Mouse (Mus musculus): ENCODE measurements around the gene Pitpnc1. TPM values are rescaled to one million over a fixed set of nuclear protein-coding genes. Genes with fewer than 3 reads are reported as not detected.
A peak's percentile ranks its signal among the peaks of the same experiment; 100 is the strongest.

Gene Pitpnc1
- total RNA-seq, 1 experiment from 2014 or later = 42.8 TPM

DNA sequence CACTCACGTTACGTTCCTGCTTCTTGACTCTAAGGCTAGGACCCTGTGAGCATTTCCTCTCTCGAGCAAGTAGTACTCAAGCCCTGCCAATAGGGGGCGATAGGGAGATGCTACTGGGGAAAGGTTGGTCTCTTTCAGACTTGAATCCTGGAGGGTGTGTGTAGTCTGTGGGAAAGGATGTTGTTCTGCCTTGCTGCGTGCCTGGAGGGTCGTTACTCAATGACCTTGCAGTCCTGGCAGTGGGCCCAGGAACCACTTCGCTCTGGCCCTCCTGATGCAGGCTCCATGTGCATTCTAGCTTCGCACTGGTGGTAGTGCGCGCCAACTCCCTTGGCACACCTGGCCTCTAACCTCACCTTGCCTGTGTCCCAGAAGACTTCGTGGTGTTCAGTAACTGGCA, 215.3 kb downstream of the Pitpnc1 start:
- ATAC-seq (replicated peaks; ENCODE audit: low read depth, poor library complexity, severe bottlenecking) = 0 out of 2 replicates have a peak, but pooled peaks have one; percentile 22

GRCm38 (mm10) chr11:107254181-107254580, 216.3 kb downstream of the Pitpnc1 start:
- no peak for ATAC-seq (replicated peaks; ENCODE audit: low read depth, poor library complexity, severe bottlenecking)

DNA sequence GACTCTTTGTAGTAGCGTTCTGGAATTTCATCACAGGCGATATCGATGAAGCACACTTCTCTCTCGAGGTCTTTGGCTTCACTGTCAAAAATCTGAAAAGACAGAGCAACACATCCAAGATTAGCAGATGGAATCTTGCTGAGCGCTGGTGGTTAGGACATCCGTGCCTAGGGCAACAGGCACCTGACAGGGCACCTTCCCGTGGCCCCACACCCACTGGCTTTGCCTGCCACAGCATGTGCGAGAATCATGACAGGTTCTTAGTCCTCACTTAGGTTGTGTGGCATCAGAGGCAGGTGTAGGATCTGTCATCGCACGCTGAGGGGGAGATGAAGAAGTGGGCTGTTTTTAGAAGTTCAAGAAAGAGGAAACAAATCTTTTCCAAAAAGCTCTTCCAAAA, 218.5 kb downstream of the Pitpnc1 start:
- no peak for ATAC-seq (replicated peaks; ENCODE audit: low read depth, poor library complexity, severe bottlenecking)

DNA sequence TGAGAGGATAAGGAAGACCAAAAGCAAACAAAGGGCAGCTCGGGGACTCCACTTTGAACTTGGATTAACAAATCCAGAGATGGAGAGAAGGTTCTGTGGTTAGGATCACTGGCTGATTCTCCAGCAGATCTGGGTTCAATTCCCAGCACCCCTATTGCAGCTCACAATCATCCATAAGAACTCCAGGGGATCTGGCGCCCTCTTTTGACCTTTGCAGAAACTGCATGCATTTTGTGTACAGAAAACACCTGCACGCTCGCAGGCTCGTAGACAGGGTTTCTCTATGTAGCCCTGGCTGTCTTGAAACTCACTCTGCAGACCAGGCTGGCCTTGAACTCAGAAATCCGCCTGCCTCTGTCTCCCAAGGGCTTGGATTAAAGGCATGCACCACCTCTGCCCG, 219.0 kb downstream of the Pitpnc1 start:
- ATAC-seq (replicated peaks; ENCODE audit: low read depth, poor library complexity, severe bottlenecking) = no peak

DNA sequence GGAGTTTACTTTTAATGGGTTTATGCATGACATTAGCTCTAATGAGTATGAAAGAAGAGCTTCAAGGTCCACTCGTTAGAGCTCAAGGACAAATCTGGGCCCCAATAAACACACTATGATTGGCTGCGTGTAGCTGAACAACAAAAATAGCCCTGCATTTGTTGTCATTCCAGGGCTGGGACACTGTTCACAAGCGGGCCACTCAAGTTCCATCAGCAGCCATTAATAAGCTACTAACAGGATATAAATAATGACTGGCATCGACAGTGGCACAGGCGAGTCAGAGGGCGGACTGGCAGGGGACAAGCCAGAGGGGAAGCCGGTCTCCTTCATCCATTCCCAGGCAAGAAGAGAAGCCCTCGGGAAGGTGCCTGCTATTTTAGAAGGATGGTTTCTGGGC, 219.6 kb downstream of the Pitpnc1 start:
- ATAC-seq (replicated peaks; ENCODE audit: low read depth, poor library complexity, severe bottlenecking) = no peak

DNA sequence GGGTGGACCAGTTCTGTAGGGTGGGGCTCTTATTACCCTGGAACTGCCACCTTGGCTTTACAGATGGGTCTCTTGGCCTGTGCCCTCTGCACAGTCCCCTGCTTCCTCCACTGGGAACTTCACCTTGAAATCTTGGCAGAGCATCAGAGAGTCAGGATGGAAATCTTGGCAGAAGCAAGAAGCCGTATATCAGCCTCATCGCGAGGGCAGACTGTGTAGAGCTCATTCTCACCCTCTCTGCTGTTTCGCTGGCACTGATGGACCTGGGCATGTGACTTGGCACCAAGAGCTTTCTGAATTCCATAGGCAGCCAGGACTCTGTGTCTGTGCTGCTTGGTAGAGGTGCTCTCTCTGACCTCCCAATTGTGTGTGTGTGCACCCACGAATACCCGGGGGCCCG, 221.7 kb downstream of the Pitpnc1 start:
- no peak for ATAC-seq (replicated peaks; ENCODE audit: low read depth, poor library complexity, severe bottlenecking)

DNA sequence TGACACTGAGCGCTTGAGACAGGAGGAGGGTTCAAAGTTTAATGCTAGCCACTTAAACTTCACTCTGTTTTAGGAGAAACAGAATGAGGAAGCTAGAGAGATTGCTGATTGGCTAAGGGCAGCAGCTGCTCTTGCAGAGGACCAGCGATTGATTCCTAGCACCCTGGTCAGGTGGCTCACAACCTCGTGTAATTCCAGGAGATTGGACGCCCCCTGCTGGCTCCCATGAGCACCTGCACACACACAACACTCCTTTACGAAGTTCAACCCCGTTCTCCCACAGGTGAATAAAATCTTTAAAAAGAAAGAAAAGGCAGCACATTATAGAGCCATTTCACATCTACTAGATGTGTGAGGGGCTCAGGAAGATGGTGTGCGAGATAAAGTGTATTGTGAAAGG, 224.8 kb downstream of the Pitpnc1 start:
- ATAC-seq (replicated peaks; ENCODE audit: low read depth, poor library complexity, severe bottlenecking) = no peak

DNA sequence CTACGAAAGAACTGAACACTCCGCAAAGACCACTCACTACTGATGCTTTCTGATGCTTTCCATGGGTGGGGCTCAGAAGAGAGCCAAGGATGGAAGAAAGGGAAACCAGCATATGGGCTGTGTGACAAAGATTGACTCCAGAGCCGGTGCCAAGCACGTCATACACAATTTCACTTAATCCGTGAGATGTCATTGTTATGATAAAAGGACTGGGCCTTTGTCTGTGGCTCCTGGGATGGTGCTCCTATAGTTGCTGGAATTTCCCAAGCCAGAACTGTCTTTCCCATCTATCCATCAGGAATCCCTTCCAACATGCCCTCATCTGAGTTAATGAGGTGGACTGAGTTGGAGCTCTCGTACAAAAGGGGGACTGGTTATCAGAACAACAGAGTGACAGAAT, 227.4 kb downstream of the Pitpnc1 start:
- ATAC-seq (replicated peaks; ENCODE audit: low read depth, poor library complexity, severe bottlenecking) = no peak

GRCm38 (mm10) chr11:107241678-107242077, 228.8 kb downstream of the Pitpnc1 start:
- no peak for ATAC-seq (replicated peaks; ENCODE audit: low read depth, poor library complexity, severe bottlenecking)

DNA sequence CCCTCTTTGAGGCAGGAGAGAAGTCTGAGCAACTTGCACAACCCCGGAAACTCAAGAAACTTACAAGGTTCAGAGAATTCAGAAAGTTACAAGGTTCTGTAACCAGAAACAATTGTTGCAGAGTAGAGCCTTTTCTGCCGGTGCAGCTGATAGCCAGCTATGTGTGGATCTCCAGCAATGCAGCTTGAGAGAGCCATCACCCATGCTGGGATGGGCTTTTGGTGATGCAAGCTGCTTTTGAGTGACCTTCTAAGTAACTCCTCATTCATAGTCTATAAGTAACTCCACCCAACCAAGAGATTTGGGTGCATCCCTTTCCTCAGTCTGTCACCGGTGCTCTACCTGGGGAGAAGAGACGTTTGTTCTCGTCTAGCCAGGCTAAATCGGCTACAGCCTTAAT, 232.0 kb downstream of the Pitpnc1 start:
- no peak for ATAC-seq (replicated peaks; ENCODE audit: low read depth, poor library complexity, severe bottlenecking)

DNA sequence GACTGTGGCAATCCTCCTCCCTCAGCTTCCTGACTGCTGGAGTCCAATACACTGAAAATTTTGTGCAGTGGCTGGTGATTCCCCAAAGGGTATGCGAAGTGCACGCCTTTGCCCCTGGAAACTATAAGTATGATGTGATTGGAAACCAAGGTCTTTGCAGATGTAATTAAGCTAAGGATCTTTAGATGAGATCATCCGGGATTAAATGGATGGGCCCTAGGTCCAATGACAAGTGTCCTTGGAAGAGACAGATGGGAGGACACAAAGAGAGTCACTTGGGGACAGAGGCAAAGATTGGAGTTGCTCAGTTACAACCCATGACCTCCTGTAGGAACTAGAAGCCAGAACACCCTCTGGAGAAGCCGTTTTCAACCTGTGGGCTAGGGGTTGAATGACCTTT, 233.0 kb downstream of the Pitpnc1 start:
- ATAC-seq (replicated peaks; ENCODE audit: low read depth, poor library complexity, severe bottlenecking) = no peak

- no peak for ATAC-seq (replicated peaks; ENCODE audit: low read depth, poor library complexity, severe bottlenecking)
Observed at GRCm38 (mm10) chr11:107233252-107233890, 237.1 kb downstream of the Pitpnc1 start.

DNA sequence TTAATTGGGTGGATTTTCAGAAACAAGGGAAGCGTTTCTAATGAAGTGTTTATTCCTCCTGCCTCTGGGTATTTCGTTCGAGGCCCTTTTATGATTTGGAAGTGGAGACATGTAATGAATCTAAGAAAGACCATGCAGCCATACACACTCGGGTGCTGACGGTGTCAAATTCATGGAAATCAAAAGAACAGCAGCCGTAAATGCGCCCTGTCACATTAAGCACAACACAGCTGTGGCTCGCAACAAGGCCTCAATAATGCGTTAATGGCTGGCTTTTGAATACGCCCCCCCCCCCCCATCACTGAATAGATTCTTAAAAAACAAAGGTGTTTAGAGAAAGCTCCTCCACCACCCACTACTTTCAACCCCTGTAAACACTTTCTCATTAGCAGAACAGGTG, 240.4 kb downstream of the Pitpnc1 start:
- ATAC-seq (replicated peaks; ENCODE audit: low read depth, poor library complexity, severe bottlenecking) = no peak

DNA sequence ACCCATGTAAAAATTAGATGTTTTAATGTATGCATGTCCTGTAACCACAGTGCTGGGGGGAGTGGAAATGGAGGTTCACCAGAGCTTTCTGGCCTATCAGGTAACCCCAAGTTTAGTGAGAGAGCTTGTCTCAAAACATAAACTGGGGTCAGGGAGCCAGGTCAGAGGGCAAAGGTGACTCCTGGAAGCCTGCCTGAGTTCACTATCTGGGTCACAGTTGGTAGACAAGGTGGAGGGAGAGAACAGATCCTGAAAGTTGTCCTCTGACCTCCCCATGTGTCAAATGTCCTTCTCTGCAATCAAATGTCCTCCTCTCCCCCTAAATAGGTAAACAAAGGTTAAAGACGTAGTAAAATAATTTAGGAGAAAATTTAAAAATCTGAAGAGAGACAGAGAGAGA, 244.1 kb downstream of the Pitpnc1 start:
- ATAC-seq (replicated peaks; ENCODE audit: low read depth, poor library complexity, severe bottlenecking) = no peak

GRCm38 (mm10) chr11:107226013-107226412, 244.5 kb downstream of the Pitpnc1 start:
- no peak for ATAC-seq (replicated peaks; ENCODE audit: low read depth, poor library complexity, severe bottlenecking)

GRCm38 (mm10) chr11:107225301-107225700, 245.2 kb downstream of the Pitpnc1 start:
- ATAC-seq (replicated peaks; ENCODE audit: low read depth, poor library complexity, severe bottlenecking) = no peak

DNA sequence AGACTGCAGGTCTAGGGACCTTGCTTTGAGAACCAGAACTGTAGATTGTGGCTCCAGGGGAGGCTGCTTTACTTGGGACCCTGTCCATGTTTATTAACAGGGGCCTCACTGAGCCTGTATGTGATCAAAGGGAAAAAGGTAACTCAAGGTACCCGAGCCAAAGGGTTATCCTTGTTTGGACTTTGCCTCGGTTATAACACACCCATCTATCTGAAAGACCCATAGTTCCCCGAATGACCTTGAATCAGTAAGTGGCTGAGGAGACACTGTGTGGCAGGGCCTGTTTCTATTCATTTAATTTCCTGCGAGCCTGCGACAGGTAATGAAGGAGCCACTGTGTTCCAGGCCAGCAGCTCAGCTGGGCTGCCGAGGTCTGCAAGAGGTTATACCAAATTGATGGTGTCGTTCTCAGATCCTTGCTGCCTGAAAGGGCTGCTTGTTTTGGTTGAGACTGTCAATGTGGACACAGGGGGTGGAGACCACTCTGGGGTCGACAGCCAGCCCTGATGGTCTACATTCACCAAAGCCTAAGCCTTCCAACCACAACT, 246.8 kb downstream of the Pitpnc1 start:
- ATAC-seq (replicated peaks; ENCODE audit: low read depth, poor library complexity, severe bottlenecking) = no peak

DNA sequence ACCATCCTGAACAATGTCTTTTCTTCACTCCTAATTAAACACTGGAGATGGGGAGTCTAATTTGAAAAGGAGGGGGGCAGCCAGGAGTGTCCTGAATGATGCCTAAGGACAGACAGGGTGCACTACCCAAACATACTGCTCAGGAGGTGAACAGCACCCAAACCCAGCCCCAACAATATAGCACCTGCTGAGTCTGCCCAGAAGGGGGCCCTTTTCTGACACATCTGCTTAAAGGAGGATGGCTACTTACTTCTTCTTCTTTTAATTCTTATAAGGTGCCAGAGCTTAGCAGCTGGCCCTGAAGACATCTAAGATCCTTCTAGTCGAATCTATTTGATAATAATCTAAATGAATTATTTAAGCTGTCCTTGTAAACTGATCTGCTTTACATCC, 247.3 kb downstream of the Pitpnc1 start:
- no peak for ATAC-seq (replicated peaks; ENCODE audit: low read depth, poor library complexity, severe bottlenecking)

DNA sequence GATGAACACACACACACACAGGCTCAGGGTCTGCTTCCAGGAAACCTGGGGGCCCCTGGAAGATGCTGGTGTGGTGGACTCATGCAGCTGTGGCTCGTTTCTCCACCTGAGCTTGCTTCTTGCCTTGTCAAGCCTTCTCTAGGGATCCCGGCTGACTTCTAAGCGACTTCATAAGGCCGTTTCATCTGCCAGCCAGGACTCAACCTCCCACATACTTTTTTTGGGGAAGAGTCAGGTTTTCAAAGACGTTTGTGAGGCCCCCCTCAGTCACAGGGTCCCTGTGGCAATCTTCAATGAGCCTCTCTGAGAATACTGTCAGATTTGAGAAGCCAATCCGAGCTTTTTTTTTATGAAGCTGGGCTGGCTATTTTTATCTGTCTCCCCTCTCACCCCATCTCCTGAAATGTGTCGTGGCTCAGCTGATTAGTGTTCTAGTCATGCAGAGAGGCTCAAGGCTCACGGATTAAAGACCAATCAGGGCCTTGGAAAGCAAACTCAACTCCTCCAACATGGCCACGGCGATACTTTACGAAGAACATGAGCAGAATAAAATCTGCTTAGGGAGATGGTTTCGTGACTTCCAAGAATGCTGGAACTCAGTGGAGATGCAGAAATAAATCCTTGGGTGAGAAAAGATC, 247.8 kb downstream of the Pitpnc1 start:
- ATAC-seq (replicated peaks; ENCODE audit: low read depth, poor library complexity, severe bottlenecking) = no peak

DNA sequence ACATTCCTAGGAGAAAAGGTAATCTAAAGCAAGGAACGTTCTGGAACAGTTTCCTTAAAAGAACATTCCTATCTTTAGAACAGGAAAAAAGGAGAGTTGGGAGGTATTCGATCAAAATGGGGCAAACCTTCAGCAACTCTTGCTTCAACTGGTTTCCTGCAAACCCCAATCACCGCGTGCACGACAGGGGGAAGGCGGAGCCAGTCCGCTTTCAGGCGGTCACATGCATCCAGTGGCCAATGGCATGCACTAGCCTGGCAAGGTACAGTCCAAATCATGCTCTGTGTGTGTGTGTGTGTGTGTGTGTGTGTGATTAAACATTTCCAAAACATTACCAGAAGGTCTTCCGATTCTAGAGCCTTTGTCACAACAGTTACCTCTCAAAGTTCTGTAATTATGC, 255.4 kb downstream of the Pitpnc1 start:
- no peak for ATAC-seq (replicated peaks; ENCODE audit: low read depth, poor library complexity, severe bottlenecking)

DNA sequence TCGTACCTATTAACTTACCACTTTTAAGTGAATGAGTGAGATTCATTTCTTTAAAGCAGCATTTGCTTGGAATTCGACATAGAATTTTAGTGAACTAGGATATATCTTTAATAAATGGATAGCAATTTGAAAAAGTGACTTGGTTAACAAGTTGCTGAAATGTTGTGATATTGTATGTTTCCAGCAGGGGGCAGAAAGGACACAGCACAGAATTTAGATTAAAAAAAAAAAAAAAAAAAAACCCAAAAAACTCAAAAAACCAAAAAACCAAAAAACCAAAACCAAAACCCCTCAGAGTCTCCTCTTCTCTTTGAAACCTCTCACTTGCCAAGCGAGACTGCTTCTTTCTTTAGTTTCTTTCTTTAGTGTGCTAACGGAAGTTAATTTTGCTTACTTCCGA, 256.8 kb downstream of the Pitpnc1 start:
- ATAC-seq (replicated peaks; ENCODE audit: low read depth, poor library complexity, severe bottlenecking) = 0 out of 2 replicates have a peak, but pooled peaks have one; percentile 8

- no peak for ATAC-seq (replicated peaks; ENCODE audit: low read depth, poor library complexity, severe bottlenecking)
Observed at GRCm38 (mm10) chr11:107209818-107210217, 260.7 kb downstream of the Pitpnc1 start.

Measured in common myeloid progenitor, adult 5-6 weeks (primary cell).